Mouse (Mus musculus) lung, postnatal 0 days (tissue): ENCODE results near the gene Sncg. TPM values are rescaled to one million over a fixed set of nuclear protein-coding genes. Genes with fewer than 3 reads are reported as not detected.

ENCODE experiments used
- ATAC-seq: fragments of 200-750 bp; cut with Nextera tagmentation; 2 replicates; pipeline ENCODE4 v1.8.0; 2017; ENCODE audit warnings: moderate library complexity
- DNase-seq: peaks from one replicate; pipeline ENCODE4 v3.0.0-alpha.2; 2016; ENCODE audit warnings: low spot score
- H3K27ac ChIP-seq: fragments of 300-500 bp; sonication (generic); 2 replicates; pipeline ENCODE4 v1.5.1; 2014; ENCODE audit warnings: antibody characterized with exemption, mild to moderate bottlenecking, low read length, mixed read lengths
- H3K27me3 ChIP-seq: fragments of 300-500 bp; sonication (generic); replicated peaks from 2 replicates; pipeline ENCODE4 v1.6.1; 2014; ENCODE audit warnings: low read length, mixed read lengths; ENCODE audit not compliant: insufficient read depth
- H3K36me3 ChIP-seq: fragments of 300-500 bp; sonication (generic); 2 replicates; pipeline ENCODE4 v1.6.1; 2014; ENCODE audit warnings: low read length, mixed read lengths; ENCODE audit not compliant: insufficient read depth
- H3K4me1 ChIP-seq: fragments of 300-500 bp; sonication (generic); 2 replicates; pipeline ENCODE4 v1.6.1; 2014; ENCODE audit warnings: antibody characterized with exemption, low read depth, low read length, mixed read lengths; ENCODE audit not compliant: insufficient read depth
- H3K4me2 ChIP-seq: fragments of 300-500 bp; sonication (generic); replicated peaks from 2 replicates; pipeline ENCODE4 v1.6.1; 2014; ENCODE audit warnings: low read depth, mild to moderate bottlenecking, low read length, moderate library complexity, mixed read lengths
- H3K4me3 ChIP-seq: fragments of 300-500 bp; sonication (generic); 2 replicates; pipeline ENCODE4 v1.5.1; 2014; ENCODE audit warnings: low read depth, low read length
- H3K9ac ChIP-seq: fragments of 300-500 bp; sonication (generic); replicated peaks from 2 replicates; pipeline ENCODE4 v1.6.1; 2014; ENCODE audit warnings: low read depth, mild to moderate bottlenecking
- H3K9me3 ChIP-seq: fragments of 300-500 bp; sonication (generic); 2 replicates; pipeline ENCODE4 v1.6.1; 2016; ENCODE audit warnings: low read length, mixed read lengths
- CTCF ChIP-seq: IDR thresholded peaks from 2 replicates; pipeline ENCODE4 v1.5.1; 2016; ENCODE audit warnings: antibody characterized with exemption, mild to moderate bottlenecking
- EP300 ChIP-seq: IDR thresholded peaks from 2 replicates; pipeline ENCODE4 v1.6.1; 2016; ENCODE audit warnings: antibody characterized with exemption, mild to moderate bottlenecking, control low read depth
- WGBS: fragments of 180-500 bp; shearing (Covaris S2); extraction: QIAGEN DNeasy Blood & Tissue Kit; methylation state at CpG from one replicate; pipeline ENCODE4 v1.1.7; 2014; 5-methylcytosine and 5-hydroxymethylcytosine counted together
- polyA plus RNA-seq: library from polyadenylated mRNA; unstranded; fragments of >200 nt; fragmentation: Nextera tagmentation; extraction: Ambion mirVana; gene quantifications from 2 replicates; pipeline ENCODE4 v1.2.1, GENCODE M21; 2015

Sncg gene
- polyA plus RNA-seq, 1 experiment from 2014 or later = 2.2 TPM

DNA sequence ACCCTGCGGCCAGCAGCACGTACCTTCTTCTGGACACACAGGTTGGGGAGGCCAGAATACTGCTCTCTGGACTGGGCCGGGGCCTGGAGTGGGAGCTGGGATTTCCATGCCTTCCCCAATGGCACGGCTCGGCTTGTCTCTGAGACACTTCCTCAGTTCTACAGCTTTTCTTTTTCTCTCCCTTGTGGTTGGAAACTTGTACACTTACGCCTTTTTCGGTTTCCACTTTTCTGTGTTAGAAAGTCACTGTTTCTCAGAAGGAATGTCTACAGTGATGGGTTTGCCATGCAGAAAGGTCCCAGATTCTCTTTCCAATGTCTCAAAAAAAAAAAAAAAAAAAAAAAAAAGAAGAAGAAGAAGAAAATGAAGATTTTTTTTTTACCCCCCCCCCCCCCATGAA, 28.8 kb upstream of the Sncg start:
- no peaks in the 10 kb centered on the region for H3K4me1 ChIP-seq
- ATAC-seq (no peak), DNase-seq (no peak)
- no peak overlapping the region for H3K27ac ChIP-seq
- 0 out of 2 replicates have a peak, but pooled peaks cover 4% of the 10 kb centered on the region for H3K36me3 ChIP-seq
- WGBS = 96% methylated on average over 7 of the region's 7 CpGs
- H3K9ac ChIP-seq = no peak overlapping the region
- TF ChIP-seq CTCF = no peak
- TF ChIP-seq EP300 = no peak
- H3K27me3 ChIP-seq = no peaks in the 10 kb centered on the region
- H3K4me2 ChIP-seq = no peak overlapping the region
- H3K4me3 ChIP-seq = no peak overlapping the region
- no peaks in the 10 kb centered on the region for H3K9me3 ChIP-seq

DNA sequence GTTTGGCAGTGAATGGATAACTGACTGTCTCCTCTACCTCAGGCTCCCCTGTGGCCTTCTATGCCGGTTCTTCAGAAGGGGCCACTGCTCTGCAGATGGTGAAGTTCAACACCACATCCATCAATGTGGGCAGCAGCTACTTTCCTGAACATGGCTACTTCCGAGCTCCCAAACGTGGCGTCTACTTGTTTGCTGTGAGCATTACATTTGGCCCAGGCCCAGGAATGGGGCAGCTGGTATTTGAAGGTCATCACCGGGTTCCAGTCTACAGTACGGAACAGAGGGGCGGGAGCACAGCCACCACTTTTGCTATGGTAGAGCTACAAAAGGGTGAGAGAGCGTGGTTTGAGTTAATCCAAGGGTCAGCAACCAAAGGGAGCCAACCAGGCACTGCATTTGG, 28.3 kb upstream of the Sncg start:
- no peak for TF ChIP-seq CTCF
- no peak for TF ChIP-seq EP300
- no peak for ATAC-seq
- Histone ChIP-seq H3K36me3 (0 out of 2 replicates have a peak, but pooled peaks cover 4% of the 10 kb centered on the region), H3K27ac (no peak overlapping the region), H3K27me3 (no peaks in the 10 kb centered on the region), H3K4me2 (no peak overlapping the region), H3K9me3 (no peaks in the 10 kb centered on the region), H3K4me1 (no peaks in the 10 kb centered on the region), H3K9ac (no peak overlapping the region), H3K4me3 (no peak overlapping the region)
- no peak for DNase-seq
- 42% methylated on average over 8 of the region's 8 CpGs for WGBS

DNA sequence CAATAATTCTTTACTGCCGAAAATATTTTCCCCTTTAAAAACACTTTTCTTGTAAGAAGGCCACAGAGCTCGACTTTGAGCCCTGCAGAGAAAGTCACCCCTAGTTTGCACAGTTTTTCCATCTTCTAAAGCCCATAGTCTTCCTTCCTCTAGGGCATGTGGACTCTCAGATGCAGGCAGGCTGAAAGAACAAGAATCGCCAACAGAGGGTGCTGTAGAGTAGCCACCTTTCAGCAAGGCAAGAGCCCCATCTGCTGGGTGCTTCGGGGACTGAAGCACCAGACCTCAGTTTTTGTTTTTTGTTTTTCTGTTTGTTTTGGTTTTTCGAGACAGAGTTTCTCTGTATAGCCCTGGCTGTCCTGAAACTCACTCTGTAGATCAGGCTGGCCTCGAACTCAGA, 26.5 kb upstream of the Sncg start:
- H3K27ac ChIP-seq = no peak overlapping the region
- ATAC-seq = peak; percentile 19; the same call in 1 of the 2 replicates
- DNase-seq = peak; percentile 69
- H3K9me3 ChIP-seq = no peaks in the 10 kb centered on the region
- TF ChIP-seq CTCF (peak; percentile 99), EP300 (no peak)
- WGBS = 48% methylated on average over 6 of the region's 6 CpGs
- H3K36me3 ChIP-seq = 0 out of 2 replicates have a peak, but pooled peaks cover 4% of the 10 kb centered on the region
- H3K4me2 ChIP-seq = no peak overlapping the region
- H3K4me3 ChIP-seq = no peak overlapping the region
- H3K27me3 ChIP-seq = no peaks in the 10 kb centered on the region
- H3K4me1 ChIP-seq = no peaks in the 10 kb centered on the region
- no peak overlapping the region for H3K9ac ChIP-seq

DNA sequence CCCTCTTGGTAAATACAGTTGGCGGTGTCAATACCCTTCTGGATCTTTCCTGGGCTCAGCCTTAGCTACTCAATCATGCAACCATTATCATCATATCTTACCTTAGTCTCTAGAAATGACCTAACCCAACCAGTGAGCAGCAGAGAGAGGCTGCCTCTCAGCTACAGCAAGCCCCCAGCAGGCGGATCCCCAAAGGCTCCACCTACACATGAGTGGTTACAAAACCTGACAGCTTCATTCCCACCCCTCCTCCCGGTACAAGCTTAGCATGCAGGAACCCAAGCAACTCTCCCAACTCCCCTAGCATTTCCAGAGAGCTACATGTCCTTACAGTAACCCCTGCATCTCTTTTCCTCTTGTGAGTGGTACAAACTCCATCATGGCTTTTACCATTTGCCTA, 25.4 kb upstream of the Sncg start:
- H3K27ac ChIP-seq = no peak overlapping the region
- no peak for DNase-seq
- WGBS = 83% methylated on average over 3 of the region's 3 CpGs
- no peak overlapping the region for H3K4me3 ChIP-seq
- no peak overlapping the region for H3K4me2 ChIP-seq
- H3K9me3 ChIP-seq = no peaks in the 10 kb centered on the region
- no peaks in the 10 kb centered on the region for H3K4me1 ChIP-seq
- no peaks in the 10 kb centered on the region for H3K27me3 ChIP-seq
- H3K36me3 ChIP-seq = 0 out of 2 replicates have a peak, but pooled peaks cover 4% of the 10 kb centered on the region
- ATAC-seq = no peak
- TF ChIP-seq CTCF (no peak), EP300 (no peak)
- no peak overlapping the region for H3K9ac ChIP-seq

DNA sequence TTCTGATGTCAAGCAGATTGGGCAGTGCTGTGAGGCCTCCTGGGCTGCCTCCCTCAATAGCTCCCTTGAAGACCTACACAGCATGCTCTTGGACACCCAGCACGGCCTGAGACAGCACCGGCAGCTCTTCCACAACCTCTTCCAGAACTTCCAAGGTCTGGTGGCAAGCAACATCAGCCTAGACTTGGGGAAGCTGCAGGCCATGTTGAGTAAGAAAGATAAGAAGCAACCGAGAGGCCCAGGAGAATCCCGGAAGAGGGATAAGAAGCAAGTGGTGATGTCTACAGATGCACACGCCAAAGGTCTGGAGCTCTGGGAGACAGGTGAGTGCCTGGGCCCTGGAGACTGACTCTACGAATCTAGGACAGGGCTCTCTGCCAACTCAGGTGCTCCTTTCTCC, 24.7 kb upstream of the Sncg start:
- ATAC-seq = no peak
- no peak overlapping the region for H3K27ac ChIP-seq
- no peaks in the 10 kb centered on the region for H3K27me3 ChIP-seq
- DNase-seq = no peak
- 0 out of 2 replicates have a peak, but pooled peaks cover 4% of the 10 kb centered on the region for H3K36me3 ChIP-seq
- no peak overlapping the region for H3K4me2 ChIP-seq
- 89% methylated on average over 6 of the region's 6 CpGs for WGBS
- no peaks in the 10 kb centered on the region for H3K9me3 ChIP-seq
- H3K9ac ChIP-seq = no peak overlapping the region
- H3K4me1 ChIP-seq = no peaks in the 10 kb centered on the region
- no peak overlapping the region for H3K4me3 ChIP-seq
- TF ChIP-seq CTCF (no peak), EP300 (no peak)

DNA sequence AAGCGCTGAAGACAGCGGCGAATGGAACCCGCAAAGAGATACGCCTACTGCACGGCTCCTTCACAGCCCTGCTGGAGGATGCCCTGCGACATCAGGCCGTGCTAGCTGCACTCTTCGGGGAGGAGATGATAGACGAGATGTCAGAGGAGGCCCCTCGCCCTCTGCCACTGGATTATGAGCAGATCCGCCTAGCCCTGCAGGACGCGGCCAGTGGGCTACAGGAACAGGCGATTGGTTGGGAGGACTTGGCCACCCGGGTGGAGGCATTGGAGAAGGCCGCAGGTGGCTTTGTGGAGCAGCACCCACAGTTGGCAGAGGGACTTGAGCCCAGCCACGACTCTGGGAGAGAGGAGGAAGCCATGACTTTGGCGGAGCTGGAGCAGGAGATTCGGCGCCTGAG, 24.3 kb upstream of the Sncg start:
- Histone ChIP-seq H3K36me3 (0 out of 2 replicates have a peak, but pooled peaks cover 4% of the 10 kb centered on the region), H3K4me2 (no peak overlapping the region), H3K4me1 (no peaks in the 10 kb centered on the region), H3K4me3 (no peak overlapping the region), H3K9me3 (no peaks in the 10 kb centered on the region), H3K9ac (no peak overlapping the region), H3K27ac (no peak overlapping the region), H3K27me3 (no peaks in the 10 kb centered on the region)
- TF ChIP-seq CTCF (no peak), EP300 (no peak)
- 90% methylated on average over 21 of the region's 21 CpGs for WGBS
- DNase-seq = no peak
- ATAC-seq = no peak

DNA sequence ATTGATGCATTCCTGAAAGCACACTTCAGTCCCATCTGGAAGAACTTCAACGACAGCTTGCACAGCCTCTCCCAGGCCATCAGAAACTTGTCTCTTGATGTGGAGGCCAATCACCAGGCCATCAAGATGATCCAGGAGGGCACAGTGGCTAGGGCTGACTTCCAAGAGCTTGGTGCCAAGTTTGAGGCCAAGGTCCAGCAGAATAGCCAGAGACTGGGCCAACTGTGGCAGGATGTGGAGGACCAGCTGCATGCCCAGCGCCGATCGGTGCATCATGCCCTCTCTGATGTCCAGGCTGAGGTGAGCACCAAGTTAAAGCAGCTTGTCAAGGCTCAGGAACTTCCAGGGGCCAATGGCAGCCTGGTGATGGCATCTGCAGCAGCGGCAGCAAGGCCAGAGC, 23.3 kb upstream of the Sncg start:
- Histone ChIP-seq H3K4me3 (no peak overlapping the region), H3K36me3 (no peaks in the 10 kb centered on the region), H3K27me3 (no peaks in the 10 kb centered on the region), H3K27ac (no peak overlapping the region), H3K4me1 (no peaks in the 10 kb centered on the region), H3K9ac (no peak overlapping the region), H3K9me3 (no peaks in the 10 kb centered on the region), H3K4me2 (no peak overlapping the region)
- ATAC-seq (no peak), DNase-seq (no peak)
- WGBS = 85% methylated on average over 5 of the region's 5 CpGs
- TF ChIP-seq EP300 (no peak), CTCF (no peak)
